Mouse (Mus musculus): ENCODE data around the gene Mtfmt. TPM values are rescaled to one million over a fixed set of nuclear protein-coding genes. Genes with fewer than 3 reads are reported as not detected.

Gene Mtfmt
- 10 to 100 TPM; 15.4 to 16.5 TPM for total RNA-seq (2021)
- long read RNA-seq, experiment 1, transcript Mtfmt-201 (9 exons, 2,042 nt): major isoform, 12 of 14 reads
- long read RNA-seq, experiment 1, partial matches to known transcripts: 0 of 14 reads
- long read RNA-seq, experiment 1, other reads (novel, unspliced or antisense): 2 of 14 reads
- long read RNA-seq, experiment 2, transcript Mtfmt-201 (9 exons, 2,042 nt): major isoform, 18 of 20 reads
- long read RNA-seq, experiment 2, partial matches to known transcripts: 0 of 20 reads
- long read RNA-seq, experiment 2, other reads (novel, unspliced or antisense): 1 of 20 reads

DNA sequence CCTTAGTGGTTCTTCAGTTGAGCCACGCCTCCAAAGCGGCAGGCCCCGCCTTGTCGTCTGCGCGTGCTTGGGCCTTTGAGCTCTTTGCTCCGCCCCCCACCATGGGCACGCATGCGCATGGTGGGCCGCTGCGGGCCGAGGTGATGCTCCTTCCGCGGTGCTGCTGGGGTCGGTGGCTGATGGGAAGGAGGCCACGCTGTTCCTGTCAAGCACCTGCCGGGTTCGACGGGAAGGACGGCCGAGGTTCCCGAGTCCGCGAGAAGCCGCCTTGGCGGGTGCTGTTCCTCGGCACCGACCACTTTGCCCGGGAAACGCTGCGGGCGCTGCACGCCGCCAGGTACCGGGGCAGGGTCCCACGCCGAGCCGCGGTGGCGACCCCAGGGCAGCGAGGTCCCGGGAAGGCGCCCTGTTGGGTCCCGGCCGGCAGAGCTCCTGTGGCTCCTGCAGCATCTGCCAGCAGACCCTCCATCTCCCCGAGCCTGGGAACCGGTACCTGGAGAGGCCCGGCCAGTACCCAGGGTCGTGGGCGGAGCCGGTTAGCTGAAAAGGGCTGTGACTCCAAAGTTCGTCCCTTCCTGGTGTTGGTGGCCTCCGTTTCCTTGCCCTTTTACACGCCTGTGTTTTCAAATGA lies at the start of gene Mtfmt:
TSS of gene Mtfmt (plus strand) at position 112 of the 631 bp plus-strand sequence.
- DNase-seq (ENCODE audit: low spot score in 2 of 2): peak; percentile 88 to 92

DNA sequence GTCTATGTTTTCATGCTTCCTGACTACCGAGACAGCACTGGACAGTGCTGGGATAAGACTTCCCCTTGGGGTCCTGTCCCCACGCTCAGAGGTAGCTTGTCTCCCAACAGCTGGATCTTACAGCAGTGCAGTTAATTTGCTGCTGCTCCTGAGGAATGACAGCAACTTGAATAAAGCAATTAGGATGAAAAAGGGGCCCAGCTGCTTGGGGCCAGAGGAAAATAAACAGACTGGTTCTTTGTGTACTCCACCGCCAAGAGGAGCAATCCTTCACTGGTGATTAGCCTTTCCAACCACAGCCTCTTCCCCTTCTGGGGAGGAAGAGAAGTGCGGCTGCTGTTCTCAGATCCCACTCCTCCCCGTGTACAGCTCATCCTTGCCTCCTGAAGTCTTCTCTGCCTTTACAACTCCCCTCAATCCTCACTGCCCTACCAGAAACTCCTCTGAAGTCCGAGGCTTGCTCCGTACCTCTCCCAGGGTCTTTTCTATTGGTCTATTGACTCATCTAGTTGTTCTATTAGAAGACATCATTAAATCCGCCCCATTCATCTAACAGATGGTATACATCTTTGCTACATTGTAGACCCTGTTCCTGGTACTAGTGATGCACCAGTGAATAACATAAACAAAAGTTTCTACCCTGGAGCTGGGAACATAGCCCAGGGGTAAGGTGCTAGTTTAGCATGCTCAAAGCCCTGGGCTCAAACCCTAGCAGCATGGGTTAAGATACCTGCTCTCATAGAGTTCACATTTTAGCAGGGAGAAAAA lies 49.0 kb upstream of the Mtfmt start:
- DNase-seq (ENCODE audit: low spot score in 2 of 2): no peak

DNA sequence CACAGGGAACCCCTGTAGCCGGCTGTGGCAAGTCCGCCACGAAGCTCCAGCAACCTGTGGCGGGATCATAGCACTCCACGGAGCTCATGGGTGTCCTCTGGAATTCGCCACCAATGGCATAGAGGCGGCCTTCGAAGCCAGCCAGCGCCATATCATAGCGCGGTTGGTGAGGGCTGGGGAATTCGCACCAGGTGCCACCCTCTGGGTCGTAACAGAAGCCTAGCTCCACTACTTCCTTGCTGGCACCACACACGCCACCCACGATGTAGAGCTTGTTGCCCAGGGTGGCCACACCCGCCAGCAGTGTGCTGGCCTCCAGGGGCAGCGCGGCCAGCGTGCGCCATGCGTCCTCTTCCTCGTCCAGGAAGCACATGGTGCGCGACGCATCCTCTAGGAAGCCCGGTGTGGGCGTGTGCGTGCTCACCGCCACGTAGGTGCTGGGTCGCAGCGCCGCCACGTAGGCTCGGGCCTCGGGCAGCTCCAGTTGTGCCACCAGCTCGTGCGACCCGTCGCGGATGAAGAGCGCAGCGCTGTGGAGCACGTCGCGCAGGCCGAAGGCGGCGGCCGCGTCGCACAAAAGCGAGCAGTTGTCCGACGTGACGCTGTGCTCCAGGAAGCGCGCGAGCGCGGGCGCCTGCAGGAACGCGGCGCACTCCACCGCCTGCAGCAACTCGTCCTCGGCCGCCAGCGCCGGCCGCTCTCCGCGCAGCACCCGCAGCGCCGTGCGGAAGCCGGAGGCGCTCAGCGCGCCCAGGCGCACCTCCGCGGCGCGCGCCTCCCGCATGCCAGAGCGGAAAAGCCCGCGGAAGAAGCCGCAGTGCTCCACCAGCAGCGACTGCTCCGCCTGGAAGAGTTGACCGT lies 44.6 kb upstream of the Mtfmt start:
- DNase-seq (ENCODE audit: low spot score in 2 of 2): peak in 1 of 2 experiments; percentile 13

DNA sequence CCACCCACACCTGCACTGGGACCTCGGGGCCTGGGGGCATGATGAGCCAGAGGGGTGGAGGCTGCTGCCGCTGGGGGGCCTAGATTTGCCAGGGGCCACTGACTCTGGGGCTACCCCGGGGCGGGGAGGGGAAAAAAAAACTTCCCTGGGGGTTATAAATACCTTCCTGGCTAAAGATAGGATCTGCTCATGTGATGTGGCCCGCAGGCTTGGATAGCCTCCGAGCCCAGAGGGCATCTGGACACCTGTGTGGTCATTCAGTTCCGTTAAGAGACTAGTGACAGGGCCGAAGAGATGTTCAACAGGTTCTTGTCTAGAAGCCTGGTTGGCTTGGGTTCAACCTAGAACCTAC lies 44.0 kb upstream of the Mtfmt start, which contains the start of gene Kbtbd13:
TSS of gene Kbtbd13 (minus strand) at position 40 of the 352 bp plus-strand sequence.
- DNase-seq (ENCODE audit: low spot score in 2 of 2): no peak

DNA sequence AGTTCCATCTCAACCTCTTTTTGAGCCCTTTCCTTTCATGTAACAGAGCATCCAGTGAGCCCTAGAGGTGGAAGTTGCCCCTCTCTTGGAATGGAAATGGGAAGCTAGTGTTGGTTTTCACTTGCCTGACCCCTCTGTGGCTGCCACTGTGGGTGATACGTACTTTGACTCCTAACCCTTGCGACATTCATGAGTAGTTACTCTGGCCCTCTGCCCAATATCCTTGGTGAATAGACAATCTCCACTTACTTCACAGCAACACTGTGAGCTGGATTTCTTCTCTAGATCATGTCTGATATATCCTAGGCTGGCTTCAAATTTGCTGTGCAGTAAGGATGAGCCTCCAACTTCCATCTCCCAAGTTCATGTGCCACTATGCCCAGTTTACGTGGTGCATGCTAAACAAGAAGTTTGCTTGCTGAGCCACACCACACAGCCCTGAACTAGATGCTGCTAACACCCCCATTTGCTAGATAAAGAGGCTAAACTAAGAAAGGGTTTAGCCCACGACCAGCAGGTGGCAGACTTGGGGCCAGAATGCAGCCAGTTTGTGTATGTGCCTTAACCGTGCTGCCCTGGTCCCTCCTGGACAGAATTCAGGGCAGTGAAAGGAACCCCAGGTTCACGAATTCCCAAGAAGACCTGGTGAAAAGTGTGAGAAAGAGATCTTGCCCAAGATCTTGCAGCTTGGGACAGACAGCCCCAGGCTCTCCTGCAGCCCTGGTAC lies 42.8 kb upstream of the Mtfmt start:
- DNase-seq (ENCODE audit: low spot score in 2 of 2): peak; percentile 69 to 70

DNA sequence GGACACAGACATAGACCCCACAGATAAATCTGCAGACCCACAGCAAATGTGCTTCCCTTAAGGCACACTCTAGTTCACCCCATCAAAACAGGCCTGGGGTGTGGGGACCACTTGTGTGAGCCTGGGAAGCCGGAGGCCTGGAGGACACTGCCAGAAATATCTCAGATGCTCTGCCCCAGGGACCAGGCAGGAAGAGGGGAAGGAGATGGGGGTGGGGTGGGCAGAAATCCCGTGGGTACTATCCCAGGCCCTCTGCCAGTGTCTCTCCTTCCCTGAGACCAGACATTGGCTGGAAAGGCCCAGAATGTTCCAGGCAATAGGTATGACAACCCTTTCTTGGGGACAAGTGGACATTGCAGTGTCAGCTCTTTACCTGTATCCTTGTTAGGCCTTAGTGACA lies 42.0 kb upstream of the Mtfmt start:
- no peak for DNase-seq (ENCODE audit: low spot score in 2 of 2)

DNA sequence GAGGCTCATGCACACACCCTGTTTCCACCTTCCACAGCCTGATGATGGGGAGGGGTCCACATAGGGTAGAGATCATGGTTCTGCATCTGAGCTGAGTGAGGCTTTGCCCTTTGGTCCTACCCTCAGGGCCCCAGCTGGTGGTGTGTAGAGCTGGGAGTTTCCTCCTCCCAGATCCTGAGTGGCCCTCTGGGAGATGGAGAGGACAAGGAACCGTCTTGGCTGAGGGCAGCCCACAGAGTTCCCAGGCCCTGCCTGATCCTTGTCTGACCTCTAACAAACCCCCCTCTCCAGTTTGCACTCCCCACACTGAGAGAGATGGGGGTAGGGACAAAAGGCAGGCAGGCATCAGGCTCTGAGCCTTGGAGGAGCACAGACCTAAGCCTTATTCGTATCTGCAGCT lies 41.2 kb upstream of the Mtfmt start:
- DNase-seq (ENCODE audit: low spot score in 2 of 2): no peak

DNA sequence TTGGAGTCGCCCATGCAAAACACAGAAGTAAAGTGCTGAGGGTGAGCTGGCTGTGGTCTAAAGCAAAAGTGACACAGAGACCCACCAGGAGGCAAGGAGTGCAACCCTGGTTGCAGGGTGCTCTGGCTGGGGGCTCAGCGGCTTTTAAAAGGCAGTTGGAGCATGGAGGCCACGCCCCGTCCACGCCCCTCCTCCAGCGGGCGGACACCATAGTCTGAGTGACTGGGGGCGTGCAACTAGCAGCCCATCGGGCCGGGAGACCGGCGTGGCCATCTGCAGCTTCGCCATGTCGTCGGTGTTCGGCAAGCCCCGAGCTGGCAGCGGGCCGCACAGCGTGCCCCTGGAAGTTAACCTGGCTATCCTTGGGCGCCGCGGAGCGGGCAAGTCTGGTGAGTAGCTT lies 37.3 kb upstream of the Mtfmt start, which contains the start of gene Rasl12:
TSS of gene Rasl12 (plus strand) at position 228 of the 400 bp plus-strand sequence.
- peak; percentile 42 to 58 for DNase-seq (ENCODE audit: low spot score in 2 of 2)

DNA sequence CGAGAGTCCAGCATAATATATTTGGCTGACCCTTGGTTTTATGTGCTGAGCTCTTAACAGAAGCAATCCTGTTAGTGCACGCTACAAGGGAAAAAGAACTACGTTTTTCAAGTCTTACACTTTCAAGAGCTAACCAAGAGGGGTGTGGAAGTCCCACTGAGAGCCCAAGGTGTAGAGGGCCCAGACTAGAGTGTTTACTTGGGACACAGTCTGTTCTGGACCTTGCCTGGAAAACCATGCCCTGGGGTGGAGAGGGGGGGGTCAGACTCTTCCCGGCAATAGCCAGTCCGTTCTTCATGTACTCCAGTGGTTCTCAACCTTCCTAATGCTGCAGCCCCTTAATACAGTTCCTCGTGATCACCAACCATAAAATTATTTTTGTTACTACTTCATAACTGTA lies 35.6 kb upstream of the Mtfmt start:
- no peak for DNase-seq (ENCODE audit: low spot score in 2 of 2)

DNA sequence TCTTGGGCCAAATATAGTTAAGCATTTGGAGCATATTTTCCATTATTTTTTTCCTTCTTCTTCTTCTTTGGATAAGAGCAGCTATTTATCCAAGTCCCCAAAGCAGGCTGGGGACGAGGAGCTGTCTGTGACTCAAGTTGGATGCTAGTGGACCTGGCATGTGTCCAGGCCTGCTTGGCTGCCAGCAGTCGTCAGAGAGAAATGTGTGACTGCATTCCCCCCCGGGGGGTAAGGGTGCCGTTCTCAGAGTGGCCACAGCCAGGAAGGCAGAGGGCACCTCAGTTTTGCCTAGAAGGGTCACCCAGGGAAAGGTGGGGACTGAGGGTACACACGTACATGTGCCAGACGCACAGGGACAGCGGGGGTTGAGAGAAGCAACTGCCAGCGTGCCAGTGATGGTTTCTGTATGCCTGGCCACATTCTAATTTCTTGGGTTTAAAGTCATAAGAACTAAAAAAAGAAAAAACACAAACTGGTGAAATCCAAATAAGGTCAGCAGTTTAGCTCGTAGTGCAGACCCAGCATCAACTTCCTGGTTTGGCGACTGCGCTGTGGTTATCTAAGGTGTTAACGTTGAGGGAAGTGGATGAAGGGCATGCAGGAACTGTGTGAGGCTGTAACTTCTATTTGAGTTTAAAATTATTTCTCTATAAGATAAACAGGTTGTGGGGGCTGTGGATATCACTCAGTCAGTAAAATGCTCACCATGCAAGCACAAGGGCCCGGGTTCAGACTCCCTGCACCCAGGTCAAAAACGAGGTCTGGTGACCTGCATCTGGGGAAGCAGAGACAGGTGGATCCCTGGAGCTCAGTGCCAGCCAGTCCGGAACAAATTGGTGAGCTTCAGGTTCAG lies 31.0 kb upstream of the Mtfmt start:
- peak; percentile 66 to 75 for DNase-seq (ENCODE audit: low spot score in 2 of 2)

DNA sequence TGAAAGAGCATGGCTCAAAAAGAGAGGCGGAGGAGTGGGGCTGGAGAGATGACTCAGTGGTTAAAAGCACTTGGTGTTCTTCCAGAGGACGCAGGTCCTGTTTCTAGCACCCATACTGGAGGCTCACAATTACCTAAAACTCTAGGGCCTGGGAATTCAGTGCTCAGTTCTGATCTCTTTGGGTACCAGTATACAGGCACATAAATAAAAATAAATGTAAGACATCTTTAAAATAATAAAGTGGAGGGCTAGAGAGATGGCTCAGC lies 30.5 kb upstream of the Mtfmt start:
- DNase-seq (ENCODE audit: low spot score in 2 of 2): no peak

DNA sequence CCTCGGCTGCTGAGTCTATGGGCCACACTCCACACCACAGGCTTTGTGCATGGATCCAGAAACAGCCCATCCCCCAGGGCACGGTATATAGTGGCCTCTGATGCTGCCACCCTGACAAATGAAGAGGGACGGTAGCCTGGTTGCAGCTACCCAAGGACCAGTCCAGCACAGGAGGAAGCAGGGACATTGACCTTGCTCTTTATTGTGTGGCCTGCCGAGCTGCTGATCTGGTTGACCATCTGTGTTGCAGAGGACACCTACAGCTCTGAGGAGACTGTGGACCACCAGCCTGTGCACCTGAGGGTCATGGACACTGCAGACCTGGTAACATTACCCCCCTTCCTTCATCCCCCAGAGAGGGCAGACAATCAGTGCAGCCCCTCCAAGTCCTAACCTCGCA lies 28.3 kb upstream of the Mtfmt start:
- DNase-seq (ENCODE audit: low spot score in 2 of 2): no peak

DNA sequence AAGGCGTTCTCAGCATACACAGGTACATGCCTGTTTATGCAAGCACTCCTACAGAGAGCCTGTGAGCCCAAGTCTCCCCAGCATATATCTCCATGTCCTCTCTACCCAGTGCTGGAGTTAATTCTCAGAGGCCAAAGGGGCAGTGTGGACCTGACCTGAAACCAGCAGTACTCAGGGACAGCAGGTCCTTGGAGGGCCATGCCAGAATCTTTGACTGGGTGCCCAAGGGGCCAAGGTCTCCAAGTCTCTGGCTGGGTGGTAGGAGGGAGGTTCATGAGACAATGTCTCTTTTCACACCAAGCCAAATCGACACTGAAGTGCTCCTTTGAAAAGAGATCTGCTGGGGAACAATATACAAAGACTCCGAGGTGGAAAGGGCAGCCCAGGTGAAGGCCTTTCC lies 27.7 kb upstream of the Mtfmt start:
- no peak for DNase-seq (ENCODE audit: low spot score in 2 of 2)

DNA sequence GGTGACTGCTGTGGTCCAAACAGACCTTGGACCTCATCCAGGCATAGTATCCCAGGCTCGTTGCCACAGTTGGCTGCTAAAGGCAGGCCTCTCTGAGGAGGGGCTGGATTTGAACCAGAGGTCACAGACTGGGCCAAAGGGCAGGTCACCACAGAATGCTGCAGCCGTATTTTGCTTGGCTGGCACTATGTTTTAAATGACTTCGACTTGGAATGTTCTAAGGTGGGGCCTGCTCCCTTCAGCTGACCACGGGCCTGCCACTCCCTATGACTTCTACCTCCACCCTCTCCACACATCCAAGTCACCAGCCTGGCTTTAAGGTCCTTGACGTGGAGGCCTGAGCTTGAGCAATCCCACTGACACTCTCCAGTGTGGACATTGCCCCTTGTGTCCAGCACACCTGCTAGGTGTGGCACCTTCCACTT lies 26.7 kb upstream of the Mtfmt start:
- DNase-seq (ENCODE audit: low spot score in 2 of 2): no peak

DNA sequence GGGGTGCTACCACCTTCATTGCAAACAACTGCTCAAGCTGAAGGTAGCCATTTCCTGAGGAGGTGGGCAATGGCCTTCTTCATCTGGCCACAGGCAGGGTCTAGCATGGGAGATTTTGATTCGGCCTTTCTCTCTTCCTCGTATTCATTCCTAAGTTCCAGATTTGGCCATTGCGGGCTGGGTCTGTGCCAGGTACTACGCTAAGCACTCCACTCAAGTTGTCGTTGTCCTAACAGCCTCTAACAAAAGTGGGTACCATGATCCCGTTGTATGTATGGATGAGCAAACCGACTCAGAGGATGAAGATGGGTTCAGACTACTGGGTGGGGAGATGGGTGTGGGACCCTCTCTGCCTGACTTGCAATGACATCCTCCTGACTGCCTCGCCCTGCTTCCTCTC lies 25.2 kb upstream of the Mtfmt start:
- no peak for DNase-seq (ENCODE audit: low spot score in 2 of 2)

DNA sequence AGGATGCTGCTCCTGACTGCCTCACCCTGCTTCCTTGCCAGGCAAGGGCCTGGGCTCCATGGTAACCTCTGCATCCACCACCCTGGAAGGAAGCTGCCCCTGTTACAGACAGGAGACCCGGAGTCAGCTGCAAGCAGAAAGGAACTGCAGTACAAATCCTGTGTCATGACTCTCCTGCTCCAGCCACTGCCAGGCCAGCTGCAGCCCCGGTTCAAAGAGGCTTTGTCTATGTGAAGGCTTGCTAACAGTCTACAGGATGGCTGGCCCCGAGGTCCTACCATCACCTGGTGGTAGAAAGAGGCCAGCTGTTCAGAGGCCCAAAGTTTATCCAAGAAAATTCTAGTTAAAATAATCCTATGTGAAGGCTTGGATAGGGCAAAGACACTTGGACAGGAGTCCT lies 24.3 kb upstream of the Mtfmt start:
- no peak for DNase-seq (ENCODE audit: low spot score in 2 of 2)

DNA sequence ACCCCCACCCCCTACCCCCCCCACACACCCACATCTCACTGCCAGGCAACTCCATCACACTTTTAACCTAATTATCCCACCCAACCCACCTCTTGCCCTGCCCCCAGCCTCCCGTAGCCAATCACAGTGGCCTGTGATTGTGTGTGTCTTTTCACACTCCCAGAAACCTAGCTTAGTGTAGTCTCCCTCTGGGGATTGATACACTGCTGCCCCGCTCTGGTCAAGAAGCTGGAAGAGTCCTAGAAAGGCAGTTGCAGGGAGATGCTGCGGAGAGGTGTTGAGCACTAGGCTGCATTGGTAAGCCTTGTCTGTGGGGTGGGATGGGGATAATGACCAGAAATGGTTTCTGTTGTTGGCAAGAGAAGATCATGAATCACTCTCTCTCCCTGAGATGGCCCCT lies 17.8 kb upstream of the Mtfmt start:
- DNase-seq (ENCODE audit: low spot score in 2 of 2): no peak

DNA sequence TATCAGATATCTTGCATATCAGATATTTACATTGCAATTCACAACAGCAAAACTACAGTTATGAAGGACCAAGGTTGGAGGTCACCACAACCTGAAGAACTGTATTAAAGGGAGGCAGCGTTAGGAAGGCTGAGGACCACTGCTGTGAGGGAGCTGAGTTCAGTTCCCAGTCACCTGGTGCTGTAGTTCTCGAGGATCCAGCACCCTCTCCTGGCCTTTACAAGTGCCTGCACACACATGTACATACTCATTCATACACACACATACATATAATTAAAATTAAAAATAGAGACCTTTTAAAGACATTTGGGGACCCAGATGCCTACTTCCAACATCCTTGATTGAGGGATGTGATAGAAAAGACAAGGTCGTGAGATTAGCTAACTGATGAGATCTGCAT lies 15.9 kb upstream of the Mtfmt start:
- no peak for DNase-seq (ENCODE audit: low spot score in 2 of 2)

DNA sequence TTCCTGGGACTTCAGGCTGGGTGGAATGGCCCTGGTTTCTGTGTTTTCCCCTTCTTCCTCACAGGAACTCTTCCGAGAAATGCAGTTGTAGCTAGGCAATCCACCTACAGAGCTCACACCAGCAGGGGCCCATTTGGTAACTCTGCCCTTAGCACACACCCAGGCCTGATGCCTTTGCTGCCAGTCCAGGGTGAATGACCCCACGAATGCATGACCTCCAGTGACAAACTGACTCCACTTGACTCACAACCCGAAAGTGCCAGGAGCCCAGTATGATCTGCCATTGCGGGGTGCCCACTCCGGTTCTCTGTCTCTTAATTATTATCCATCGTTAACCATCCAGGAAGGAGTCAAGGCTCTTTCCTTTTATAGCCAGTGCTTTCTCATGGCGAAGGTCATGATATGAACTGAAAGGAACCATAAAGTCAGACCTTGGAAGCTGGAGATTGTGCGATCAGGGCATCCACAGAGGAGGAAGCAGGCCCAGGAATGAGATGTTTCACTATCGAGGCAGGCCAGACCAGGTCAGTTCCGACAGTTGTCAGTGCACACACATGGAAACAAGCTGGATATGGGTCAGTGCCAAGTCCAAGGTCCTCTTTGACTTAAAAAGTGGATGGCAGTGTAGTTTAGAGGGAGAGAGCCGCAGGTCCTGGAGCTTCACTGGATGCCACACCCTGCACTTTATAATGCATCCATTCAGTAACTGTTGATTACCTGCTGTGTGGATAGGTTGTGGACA lies 12.7 kb upstream of the Mtfmt start, which contains the start of gene Slc51b:
TSS of gene Slc51b (minus strand) at position 196 of the 742 bp plus-strand sequence.
- DNase-seq (ENCODE audit: low spot score in 2 of 2): no peak

Data from left cerebral cortex, adult 18-20 months (tissue).